Mouse (Mus musculus) thymus, postnatal 10 days (tissue): Measurements from ENCODE around the gene Cr2.
"Not testable (repeated sequence)": the region's sequence is repeated elsewhere in the genome, so short reads cannot be mapped to it uniquely, and the experiment has no call there.

Experiments used
- DNase-seq, 2 experiments: peaks; one replicate each; pipeline ENCODE4 v3.0.0; 2021; ENCODE audit warnings: low spot score in 2 of 2

Gene Cr2

DNA sequence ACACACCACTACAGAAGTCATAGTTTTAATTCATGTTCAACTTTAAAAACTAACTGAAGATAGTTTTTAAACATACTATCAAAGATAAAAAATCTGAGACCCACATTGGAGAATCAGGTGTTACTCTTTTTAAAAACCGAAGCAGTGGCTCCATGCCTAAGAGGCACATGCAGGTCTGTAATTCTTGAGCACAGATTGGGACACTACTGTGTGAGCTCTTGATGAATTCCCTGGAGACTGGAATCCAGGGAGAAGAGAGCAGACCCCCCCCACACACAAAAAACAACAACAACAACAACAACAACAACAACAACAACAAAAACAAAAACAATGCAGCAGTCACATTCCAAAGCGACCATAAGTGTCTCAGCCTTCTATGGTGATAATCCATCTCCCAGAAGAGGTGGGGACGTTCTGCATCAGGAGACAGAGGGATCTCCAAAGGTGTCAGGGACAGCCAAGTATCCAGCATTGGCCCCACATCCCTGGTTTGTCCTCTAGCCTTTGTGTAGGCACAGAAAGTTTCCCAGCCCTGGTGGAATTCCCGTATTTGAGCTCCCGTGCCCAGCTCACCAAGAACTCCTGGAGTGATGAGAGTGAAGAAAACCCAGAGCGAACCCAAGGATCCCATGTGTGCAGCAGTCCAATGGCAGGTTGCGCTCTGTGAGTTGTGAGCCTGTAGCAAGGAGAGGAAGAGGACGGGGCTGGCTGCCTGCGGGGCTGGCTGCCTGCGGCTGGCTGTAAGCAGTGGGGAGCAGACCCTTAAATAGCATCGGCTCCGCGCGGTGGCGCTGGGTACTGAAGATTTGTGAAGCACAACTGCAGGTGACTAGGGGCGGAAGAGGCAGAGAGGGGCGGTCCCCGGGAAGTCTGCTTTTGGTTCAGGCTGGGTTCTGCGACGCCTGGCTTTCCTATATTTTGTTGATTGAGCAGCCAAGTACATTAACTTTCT is at the start of gene Cr2:
Gene Cr2 (minus strand): TSS at position 737 of the 952 bp plus-strand sequence.
- DNase-seq = peak; percentile 70 to 82

DNA sequence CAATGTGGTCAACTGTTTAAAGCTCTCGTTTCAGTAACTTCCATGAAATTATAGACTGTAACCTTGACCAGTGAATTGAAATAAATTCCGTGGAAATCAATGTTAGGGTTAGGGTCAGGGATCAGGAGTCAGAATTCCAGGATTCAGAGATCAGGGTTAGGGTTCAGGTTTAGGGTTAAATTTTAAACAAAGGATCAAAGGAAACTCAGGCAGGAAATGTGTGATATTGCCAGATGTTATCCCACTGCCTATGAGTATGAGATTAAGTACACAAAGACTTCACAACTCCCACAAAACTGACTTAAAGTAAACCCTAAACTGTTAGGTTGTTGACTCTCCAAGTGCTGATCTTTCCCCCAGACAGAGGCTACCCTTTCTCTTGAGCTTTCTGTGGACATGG is 45.3 kb upstream of the Cr2 start:
- DNase-seq = no peak

DNA sequence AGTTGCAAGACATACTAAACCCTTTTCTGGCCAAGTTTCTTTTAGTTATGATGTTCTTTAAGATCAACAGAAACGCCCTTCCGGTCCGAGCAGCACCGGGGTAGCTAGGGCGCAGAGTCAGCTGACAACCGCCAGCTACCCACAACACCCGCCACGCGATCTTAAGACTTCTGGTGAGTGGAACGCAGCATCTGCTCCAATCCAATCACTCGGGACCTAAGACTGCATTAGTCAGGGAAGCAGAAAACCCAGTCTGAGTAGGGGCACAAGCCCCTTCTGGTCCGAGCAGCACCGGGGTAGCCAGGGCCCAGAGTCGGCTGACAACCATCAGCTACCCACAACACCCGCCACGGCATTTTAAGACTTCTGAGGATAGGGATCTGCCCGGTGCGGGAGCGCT is 36.3 kb upstream of the Cr2 start:
- not testable (repeated sequence) for DNase-seq

DNA sequence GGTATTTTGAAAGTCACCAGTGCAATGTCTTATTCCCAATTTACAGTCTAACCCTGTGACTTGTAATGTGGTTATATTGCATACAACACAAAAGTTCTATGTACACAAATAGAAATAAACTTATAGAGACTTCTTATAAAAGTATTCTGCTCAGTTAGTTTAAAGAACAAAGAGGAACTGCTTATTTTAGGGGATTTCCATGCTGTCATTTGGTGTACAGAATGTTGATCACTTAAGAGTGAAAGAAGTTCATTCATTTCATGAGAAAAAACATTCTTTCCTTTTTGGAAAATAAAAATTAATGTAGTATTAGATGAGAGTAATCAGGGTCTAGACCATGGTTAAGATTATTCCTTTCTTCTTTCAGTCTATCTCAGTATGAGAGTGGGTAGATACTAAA is 8.2 kb upstream of the Cr2 start:
- no peak for DNase-seq

DNA sequence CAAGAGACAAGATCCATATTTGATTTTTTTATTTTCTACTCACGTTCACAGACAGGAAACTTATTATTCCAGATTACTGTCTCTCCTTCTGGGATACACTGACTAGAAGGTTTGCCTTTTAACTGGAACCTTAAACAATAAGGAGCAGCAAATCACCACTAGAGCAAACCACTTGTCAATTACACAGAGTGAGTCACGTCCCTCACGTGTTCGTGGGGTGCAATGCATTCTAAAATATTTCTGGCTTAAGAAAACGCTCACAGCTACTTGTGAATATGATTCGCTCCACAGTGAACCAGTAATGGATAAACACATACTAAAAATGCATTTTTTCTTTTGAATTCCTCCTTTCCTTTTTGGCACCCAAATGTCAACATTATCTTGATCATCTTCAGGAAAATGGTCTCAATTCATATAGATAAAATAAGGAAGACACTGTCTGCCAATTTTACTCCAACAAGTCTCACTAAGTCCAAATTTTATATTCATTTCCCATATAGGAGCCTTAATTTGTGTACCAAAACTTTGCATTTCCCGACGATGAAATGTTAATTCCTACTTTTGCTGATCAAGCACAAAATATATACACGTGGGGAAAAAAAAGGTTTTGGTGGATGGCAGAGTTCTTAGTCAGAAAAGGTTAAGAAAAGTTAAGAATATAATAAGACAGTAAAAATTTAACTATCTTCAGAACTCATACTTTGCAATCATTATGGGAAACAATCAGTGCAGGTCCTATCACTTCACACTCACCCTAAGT is 11.3 kb downstream of the Cr2 start:
- DNase-seq = no peak

DNA sequence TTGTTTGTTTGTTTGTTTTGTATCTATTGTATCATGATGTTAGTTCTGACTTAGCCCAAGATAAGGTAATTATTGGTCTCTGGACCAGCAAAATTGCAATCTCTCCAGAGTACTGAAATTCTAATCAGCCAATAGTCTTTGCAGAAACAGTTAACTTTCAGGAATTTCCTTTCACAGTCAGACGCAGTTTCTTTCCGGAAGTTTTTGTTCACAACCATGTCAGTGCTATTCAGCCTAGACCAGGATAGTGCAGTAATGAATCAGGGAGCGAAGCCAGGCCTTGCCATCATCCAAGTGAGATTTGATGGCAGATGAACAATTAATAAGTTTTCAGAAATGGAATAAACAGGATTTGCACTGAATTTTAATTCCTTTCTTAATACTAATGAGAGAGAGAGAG is 44.4 kb downstream of the Cr2 start:
- DNase-seq = no peak

DNA sequence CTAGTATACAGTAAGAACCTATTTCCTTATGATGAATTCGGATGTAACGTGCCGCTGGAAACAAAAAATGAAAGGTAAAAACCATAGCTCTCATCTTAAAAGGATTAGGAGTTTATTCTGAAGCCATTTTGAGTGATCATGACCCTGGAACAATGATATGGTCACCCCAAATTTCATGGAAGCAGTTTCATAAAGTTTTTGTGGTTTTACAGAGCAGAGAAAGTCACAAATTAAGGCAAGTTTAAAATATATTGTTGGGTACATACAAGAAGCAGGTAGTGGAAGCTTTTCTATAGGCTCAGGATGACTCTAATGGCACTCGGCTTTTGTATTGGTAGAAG is 44.9 kb downstream of the Cr2 start:
- no peak for DNase-seq

DNA sequence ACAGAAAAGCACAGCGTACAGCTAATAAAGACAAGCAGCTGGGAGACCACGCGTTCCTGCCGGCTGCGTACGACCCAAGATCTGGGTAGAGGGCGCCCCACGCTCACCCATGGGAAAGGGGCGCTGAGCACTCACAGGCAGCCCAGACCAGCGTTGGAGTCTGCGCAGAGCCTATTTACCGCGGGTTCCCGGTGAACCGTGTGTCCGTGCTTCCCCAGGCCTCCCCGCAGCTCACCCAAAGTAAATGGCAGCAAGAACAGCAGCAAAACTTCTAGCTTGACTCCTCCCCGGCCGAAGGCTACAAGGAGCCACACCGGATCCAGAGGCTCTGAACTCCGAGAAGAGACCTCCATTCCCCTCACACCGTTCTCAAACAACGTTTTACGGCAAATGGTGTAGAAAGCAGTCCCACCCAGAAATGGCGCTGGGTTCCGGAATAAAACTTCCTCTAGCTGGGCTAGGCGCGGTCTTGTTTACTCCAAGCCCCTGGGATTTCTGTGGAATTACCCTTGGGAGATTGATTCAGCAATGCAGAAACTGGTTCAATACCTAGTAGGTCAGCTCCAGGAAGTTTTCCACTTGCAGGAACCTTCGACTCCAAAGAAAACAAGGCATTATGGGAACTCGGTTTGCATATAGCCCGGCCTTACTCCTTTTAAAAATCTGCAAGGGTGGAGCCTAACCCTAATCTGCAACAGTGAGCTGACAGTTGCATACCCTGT is 45.4 kb downstream of the Cr2 start, which contains the start of gene Cr1l:
Gene Cr1l (minus strand): TSS at position 634 of the 722 bp plus-strand sequence.
- peak; percentile 86 to 87 for DNase-seq

DNA sequence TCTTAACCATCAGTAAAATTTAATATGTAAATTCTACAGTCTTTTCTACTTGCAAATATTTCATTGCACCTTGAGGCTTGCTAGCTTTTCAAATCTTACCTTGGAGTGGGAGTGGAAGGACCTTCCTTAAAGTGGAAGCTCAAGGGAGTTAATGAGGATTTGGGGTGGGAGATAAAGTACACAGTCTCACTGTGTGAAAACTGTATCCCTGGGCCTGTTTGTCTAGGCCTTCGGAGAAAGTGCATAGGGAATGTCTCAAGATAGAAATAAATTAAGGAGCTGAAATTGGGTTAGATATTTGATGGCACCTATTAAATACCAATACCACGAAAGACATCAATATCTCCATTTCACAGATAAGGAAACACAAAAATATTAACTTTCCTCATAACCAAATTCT is 46.0 kb downstream of the Cr2 start:
- DNase-seq = no peak

DNA sequence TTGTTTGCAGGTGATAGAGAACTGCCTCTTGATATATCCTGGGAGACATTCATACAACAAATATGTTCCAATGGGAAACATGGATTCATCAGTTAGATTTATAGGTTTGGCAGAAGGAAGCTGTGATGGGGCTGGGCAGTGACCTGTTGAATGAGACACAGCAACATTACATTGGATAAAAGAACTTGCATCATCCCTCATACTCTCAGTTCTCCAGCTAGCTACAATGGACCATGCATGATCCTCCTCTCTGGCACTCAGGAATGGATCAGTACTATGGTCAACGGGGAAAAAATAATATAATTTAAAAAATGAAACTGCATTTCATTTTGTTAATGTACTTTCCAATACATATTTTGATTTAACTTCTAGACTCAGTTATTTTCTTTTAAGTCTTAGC is 46.6 kb downstream of the Cr2 start:
- DNase-seq = no peak

DNA sequence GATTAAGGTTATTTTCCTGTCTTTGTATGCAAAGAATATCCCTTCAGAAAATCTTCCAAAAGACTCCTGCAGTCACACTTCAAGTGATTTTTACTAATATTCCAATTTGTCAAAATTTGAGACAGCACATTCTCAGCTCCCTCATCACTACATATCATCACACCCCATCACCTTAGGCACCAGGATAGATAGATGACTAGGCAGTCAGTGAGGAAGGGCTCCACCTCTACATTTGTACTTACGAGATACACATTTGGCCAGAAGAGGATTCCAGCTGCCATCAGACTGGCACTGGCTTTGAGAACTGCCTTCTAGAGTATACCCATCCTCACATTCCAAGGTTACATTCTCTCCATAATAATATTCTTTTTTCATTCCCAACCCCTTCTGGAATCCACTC is 62.1 kb downstream of the Cr2 start:
- no peak for DNase-seq

DNA sequence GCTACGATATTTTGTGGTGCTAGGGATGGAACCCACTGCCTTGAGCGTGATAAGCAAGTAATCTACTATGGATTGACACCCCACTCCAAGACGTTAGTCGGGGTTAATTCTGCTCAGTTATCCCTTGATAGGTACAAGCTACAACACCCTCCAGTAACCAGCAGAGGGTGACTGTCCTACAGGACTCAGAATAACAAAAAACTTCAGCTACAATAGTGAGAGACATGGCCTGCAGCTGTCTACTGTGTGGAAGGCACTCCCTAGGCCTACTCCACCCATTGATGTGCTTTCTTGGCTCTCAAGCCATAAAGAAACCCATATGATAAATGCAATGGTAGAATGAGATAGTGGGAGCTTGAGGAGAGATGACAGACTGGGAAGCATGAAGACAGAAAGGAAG is 62.9 kb downstream of the Cr2 start:
- DNase-seq = no peak

DNA sequence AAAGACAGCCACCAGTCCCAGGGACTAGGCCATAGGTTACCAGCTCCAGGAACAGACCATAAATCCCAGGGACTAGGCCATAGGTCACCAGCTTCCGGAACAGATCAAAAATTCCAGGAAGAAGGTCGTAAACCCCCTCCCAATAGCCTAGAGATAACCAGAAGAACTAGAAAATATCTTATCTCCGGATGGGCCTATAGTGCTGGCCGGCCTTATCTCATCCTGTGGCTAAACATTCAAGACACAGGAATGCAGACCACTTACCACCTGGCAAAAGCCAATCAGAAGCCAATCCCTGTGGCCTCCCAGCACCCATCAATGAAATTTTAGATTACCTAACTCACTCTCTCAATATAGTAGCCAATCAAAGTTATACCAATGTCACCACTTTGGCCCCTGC is 75.8 kb downstream of the Cr2 start:
- DNase-seq = no peak

DNA sequence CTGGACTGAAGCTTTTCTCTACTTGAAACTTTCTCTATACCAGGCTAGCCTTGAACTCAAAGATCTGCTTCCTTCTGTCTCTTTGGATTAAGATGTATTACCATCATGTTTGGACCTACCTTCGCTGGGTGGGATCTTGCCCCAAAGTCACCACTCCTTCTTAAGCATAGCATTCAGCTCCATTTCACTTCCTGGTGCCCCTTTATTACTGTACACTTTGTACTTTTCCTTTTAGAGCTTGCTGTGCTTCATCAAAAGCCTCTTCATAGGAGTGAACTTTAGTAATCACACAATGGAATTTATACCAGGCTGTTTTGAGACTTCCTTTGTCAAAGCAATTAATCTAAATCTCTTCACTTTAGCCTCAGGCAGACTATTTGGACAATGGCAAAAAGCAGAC is 78.5 kb downstream of the Cr2 start:
- DNase-seq = no peak

DNA sequence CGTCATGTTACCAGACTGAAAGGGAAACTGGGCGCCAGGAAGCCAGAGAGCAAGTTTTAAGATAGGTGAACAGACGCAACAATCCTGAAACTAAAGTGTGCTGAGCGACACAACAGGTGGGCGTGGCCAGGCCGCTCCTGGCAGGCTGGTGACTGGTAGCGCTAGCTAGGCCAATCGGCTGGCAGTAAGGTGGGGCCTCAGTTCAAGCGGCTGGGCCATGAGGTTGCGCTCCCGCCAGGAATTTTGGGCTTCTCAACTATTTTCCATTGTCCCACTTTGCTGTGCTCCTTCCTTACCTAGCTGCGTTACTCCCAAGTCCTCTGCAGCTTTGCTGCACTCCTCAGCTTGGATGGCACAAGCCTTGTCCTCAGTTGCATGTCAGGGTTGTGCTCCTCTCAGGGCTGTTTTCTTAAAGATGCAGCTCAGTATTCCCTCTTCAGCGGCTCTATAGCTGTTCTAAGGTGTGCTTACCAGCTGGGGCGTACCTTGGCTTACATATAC is 84.2 kb downstream of the Cr2 start, which contains the start of gene Cd46:
Gene Cd46 (minus strand): TSS at position 30 of the 501 bp plus-strand sequence.
- DNase-seq = peak; percentile 54 to 57

DNA sequence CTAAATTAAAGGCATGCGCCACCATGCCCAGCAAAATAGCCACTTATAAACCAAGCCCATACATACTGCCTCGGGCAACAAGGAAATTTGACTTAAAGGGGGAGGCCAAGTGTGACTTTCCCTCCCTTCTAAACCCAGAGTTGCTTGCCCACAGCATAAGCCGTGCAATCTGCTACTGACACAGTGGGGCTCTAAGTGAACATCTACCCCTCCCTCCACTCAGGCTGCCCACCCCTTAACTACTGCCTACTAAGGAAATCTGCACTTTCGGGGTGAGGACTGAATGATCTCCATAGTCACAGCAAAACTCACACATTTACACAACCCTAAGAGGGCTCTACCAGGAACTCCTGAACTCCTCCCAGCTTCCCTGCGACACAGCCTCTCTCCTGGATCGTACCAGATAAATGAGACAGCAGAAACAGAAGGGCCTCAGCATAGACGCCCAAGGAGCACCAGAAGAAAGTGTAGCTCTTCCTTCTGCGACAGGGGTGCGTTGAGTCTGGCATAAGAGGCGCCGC is 84.8 kb downstream of the Cr2 start:
- DNase-seq = no peak
